Mouse (Mus musculus) forebrain, postnatal 0 days (tissue): ENCODE results near the gene Wnt11. TPM values are rescaled to one million over a fixed set of nuclear protein-coding genes. Genes with fewer than 3 reads are reported as not detected.

Experiments
- ATAC-seq: fragments of 200-750 bp; cut with Nextera tagmentation; 2 replicates; pipeline ENCODE4 v1.8.0; 2017; ENCODE audit warnings: mild to moderate bottlenecking, moderate library complexity
- DNase-seq: peaks from one replicate; pipeline ENCODE4 v3.0.0-alpha.2; 2015
- H3K27ac ChIP-seq: fragments of 300-500 bp; sonication (generic); 2 replicates; pipeline ENCODE4 v1.5.1; 2014; ENCODE audit warnings: low read depth, mild to moderate bottlenecking, antibody characterized with exemption, low read length, moderate library complexity, mixed read lengths
- H3K27me3 ChIP-seq: fragments of 300-500 bp; sonication (generic); 2 replicates; pipeline ENCODE4 v1.6.1; 2014; ENCODE audit warnings: mild to moderate bottlenecking, low read length, mixed read lengths; ENCODE audit not compliant: insufficient read depth
- H3K36me3 ChIP-seq: fragments of 300-500 bp; sonication (generic); 2 replicates; pipeline ENCODE4 v1.6.1; 2014; ENCODE audit warnings: mild to moderate bottlenecking, moderate library complexity; ENCODE audit not compliant: insufficient read depth
- H3K4me1 ChIP-seq: fragments of 300-500 bp; sonication (generic); 2 replicates; pipeline ENCODE4 v1.6.1; 2014; ENCODE audit warnings: antibody characterized with exemption; ENCODE audit not compliant: insufficient read depth
- H3K4me2 ChIP-seq: fragments of 300-500 bp; sonication (generic); 2 replicates; pipeline ENCODE4 v1.6.1; 2014; ENCODE audit warnings: low read depth, mild to moderate bottlenecking, moderate library complexity
- H3K4me3 ChIP-seq: fragments of 300-500 bp; sonication (generic); 2 replicates; pipeline ENCODE4 v1.5.1; 2014; ENCODE audit warnings: low read depth, low read length, mixed read lengths
- H3K9ac ChIP-seq: fragments of 300-500 bp; sonication (generic); 2 replicates; pipeline ENCODE4 v1.6.1; 2014; ENCODE audit warnings: mild to moderate bottlenecking
- H3K9me3 ChIP-seq: fragments of 300-500 bp; sonication (generic); 2 replicates; pipeline ENCODE4 v1.6.1; 2016; ENCODE audit warnings: low read length
- CTCF ChIP-seq: sonication (generic); IDR thresholded peaks from 2 replicates; pipeline ENCODE4 v1.5.1; 2016; ENCODE audit warnings: antibody characterized with exemption, control low read depth, low read depth
- WGBS: fragments of 180-500 bp; shearing (Covaris S2); extraction: QIAGEN DNeasy Blood & Tissue Kit; methylation state at CpG from one replicate; pipeline ENCODE4 v1.1.7; 2014; 5-methylcytosine and 5-hydroxymethylcytosine counted together
- polyA plus RNA-seq: library from polyadenylated mRNA; unstranded; fragments of >200 nt; fragmentation: Nextera tagmentation; extraction: Ambion mirVana; gene quantifications from 2 replicates; pipeline ENCODE4 v1.2.1, GENCODE M21; 2015
- total RNA-seq: library from RNA; depleted of rRNA; stranded (reverse); fragments of >200 nt; gene quantifications from 2 replicates; pipeline ENCODE4 v1.2.3, GENCODE M21; 2014; rRNA removed

Gene Wnt11
- total RNA-seq, result 3.3 and 4.6 TPM in 2 replicates
- 0.86 and 1.1 TPM in 2 replicates for polyA plus RNA-seq

- H3K4me2 ChIP-seq, result peak within 1 kb of the TSS; percentile 93
- no peaks in the 10 kb centered on the region for H3K9me3 ChIP-seq
- ATAC-seq (no peak), DNase-seq (peak; percentile 25)
- peak within 1 kb of the TSS; percentile 40 for H3K9ac ChIP-seq
- peaks cover 53% of the 10 kb centered on the region for H3K27me3 ChIP-seq
- WGBS, result under 1% methylated on average over 66 of the region's 66 CpGs
- no peak within 1 kb of the TSS for H3K27ac ChIP-seq
- H3K4me3 ChIP-seq, result peak within 1 kb of the TSS; percentile 44
- no peaks in the 10 kb centered on the region for H3K36me3 ChIP-seq
- peaks cover 17% of the 10 kb centered on the region for H3K4me1 ChIP-seq
- TF ChIP-seq CTCF, result no peak
These were observed at the start of gene Wnt11 for GRCm38 (mm10) chr7:98834711-98835321. TSS of gene Wnt11 (plus strand) at chr7:98835112.

- DNase-seq (no peak), ATAC-seq (no peak)
- WGBS, result 79% methylated on average over 11 of the region's 11 CpGs
- H3K4me2 ChIP-seq, result no peak overlapping the region
- no peaks in the 10 kb centered on the region for H3K27me3 ChIP-seq
- H3K27ac ChIP-seq, result no peak overlapping the region
- H3K9ac ChIP-seq, result no peak overlapping the region
- TF ChIP-seq CTCF, result no peak
- H3K4me3 ChIP-seq, result no peak overlapping the region
- H3K36me3 ChIP-seq, result no peaks in the 10 kb centered on the region
- H3K4me1 ChIP-seq, result 0 out of 2 replicates have a peak, but pooled peaks cover 9% of the 10 kb centered on the region
- H3K9me3 ChIP-seq, result no peaks in the 10 kb centered on the region
These were observed 47.9 kb upstream of the Wnt11 start for GRCm38 (mm10) chr7:98786792-98787612.

DNA sequence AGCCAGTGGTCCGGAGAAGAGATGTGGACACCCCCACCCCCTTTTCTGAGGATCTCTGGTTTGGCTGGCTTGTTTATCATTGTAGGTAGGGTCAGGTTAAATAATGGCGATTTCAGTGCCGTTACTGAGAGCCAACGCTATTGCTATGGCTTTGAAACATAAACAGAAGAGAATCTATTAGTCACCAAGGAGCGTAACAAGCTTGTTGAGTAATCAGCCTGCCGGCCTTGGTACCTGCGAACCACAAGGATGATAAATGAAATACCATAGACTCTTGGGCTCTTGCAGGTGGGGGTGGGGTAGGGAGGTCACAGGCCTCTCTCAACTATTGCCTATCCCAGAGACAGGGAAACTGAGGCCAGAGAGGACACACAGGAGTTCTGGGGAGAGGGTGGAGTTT is 46.2 kb upstream of the Wnt11 start:
- Histone ChIP-seq H3K9ac (no peak overlapping the region), H3K27me3 (no peaks in the 10 kb centered on the region), H3K4me3 (no peak overlapping the region), H3K9me3 (no peaks in the 10 kb centered on the region), H3K27ac (no peak overlapping the region), H3K4me1 (0 out of 2 replicates have a peak, but pooled peaks cover 7% of the 10 kb centered on the region), H3K4me2 (no peak overlapping the region), H3K36me3 (no peaks in the 10 kb centered on the region)
- no peak for TF ChIP-seq CTCF
- DNase-seq, result no peak
- 91% methylated on average over 7 of the region's 7 CpGs for WGBS
- ATAC-seq, result no peak

- H3K9ac ChIP-seq, result no peak overlapping the region
- no peak for DNase-seq
- ATAC-seq, result no peak
- H3K36me3 ChIP-seq, result no peaks in the 10 kb centered on the region
- no peak overlapping the region for H3K4me2 ChIP-seq
- H3K27me3 ChIP-seq, result no peaks in the 10 kb centered on the region
- no peak overlapping the region for H3K27ac ChIP-seq
- 0 out of 2 replicates have a peak, but pooled peaks cover 3% of the 10 kb centered on the region for H3K4me1 ChIP-seq
- no peaks in the 10 kb centered on the region for H3K9me3 ChIP-seq
- TF ChIP-seq CTCF, result no peak
- H3K4me3 ChIP-seq, result no peak overlapping the region
- WGBS, result 84% methylated on average over 4 of the region's 4 CpGs
These were observed 45.8 kb upstream of the Wnt11 start for GRCm38 (mm10) chr7:98789121-98789520.

GRCm38 (mm10) chr7:98791864-98792263 is 43.0 kb upstream of the Wnt11 start:
- Histone ChIP-seq H3K9me3 (no peaks in the 10 kb centered on the region), H3K27ac (no peak overlapping the region), H3K4me2 (no peak overlapping the region), H3K4me3 (no peak overlapping the region), H3K36me3 (no peaks in the 10 kb centered on the region), H3K4me1 (no peaks in the 10 kb centered on the region), H3K9ac (no peak overlapping the region), H3K27me3 (no peaks in the 10 kb centered on the region)
- no peak for ATAC-seq
- 64% methylated on average over 5 of the region's 5 CpGs for WGBS
- no peak for DNase-seq
- TF ChIP-seq CTCF, result no peak

- Histone ChIP-seq H3K36me3 (no peaks in the 10 kb centered on the region), H3K4me1 (no peaks in the 10 kb centered on the region), H3K4me2 (no peak overlapping the region), H3K9ac (no peak overlapping the region), H3K27ac (no peak overlapping the region), H3K4me3 (no peak overlapping the region), H3K27me3 (no peaks in the 10 kb centered on the region), H3K9me3 (no peaks in the 10 kb centered on the region)
- ATAC-seq (no peak), DNase-seq (no peak)
- no peak for TF ChIP-seq CTCF
- 61% methylated on average over 5 of the region's 5 CpGs for WGBS
These were observed 41.1 kb upstream of the Wnt11 start for GRCm38 (mm10) chr7:98793811-98794210.

GRCm38 (mm10) chr7:98794444-98794843 is 40.5 kb upstream of the Wnt11 start:
- no peaks in the 10 kb centered on the region for H3K36me3 ChIP-seq
- no peak for TF ChIP-seq CTCF
- no peaks in the 10 kb centered on the region for H3K27me3 ChIP-seq
- H3K4me1 ChIP-seq, result no peaks in the 10 kb centered on the region
- no peak overlapping the region for H3K4me3 ChIP-seq
- DNase-seq (no peak), ATAC-seq (no peak)
- no peak overlapping the region for H3K4me2 ChIP-seq
- 61% methylated on average over 3 of the region's 3 CpGs for WGBS
- H3K27ac ChIP-seq, result no peak overlapping the region
- H3K9me3 ChIP-seq, result no peaks in the 10 kb centered on the region
- no peak overlapping the region for H3K9ac ChIP-seq
